ENCODE assay signal across 29 mouse cellular contexts in the genomic region with DNA sequence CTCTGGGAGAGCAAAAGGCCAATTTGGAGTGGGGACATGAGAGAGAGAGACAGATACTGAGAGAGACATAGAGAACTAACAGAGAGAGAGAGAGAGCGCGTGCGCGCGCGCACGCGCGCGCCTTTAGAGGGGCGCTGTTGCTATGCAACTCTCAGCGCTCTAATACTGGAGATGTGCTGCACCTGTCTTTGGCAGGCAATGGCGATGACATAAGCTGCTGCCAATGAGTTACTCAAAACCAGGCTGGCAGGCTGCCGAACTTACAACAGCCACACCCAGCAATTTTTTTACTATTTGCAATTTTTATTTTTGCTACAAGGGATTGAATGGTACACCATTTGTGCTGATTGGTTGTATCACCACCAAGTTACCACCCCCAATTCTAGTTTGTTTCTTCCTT. TPM values are rescaled to one million over a fixed set of nuclear protein-coding genes. Genes with fewer than 3 reads are reported as not detected.
DNase-seq lines count a peak whose midpoint lies in the region; ATAC-seq and TF ChIP-seq lines count a peak whose summit lies in the region.
"Had no signal": no experiment of that assay in that cellular context is flagged by ENCODE, and none has a peak within 500 bp of the region (broad histone marks: within the 10 kb centered on the region; RNA-seq: fewer than 3 reads in every experiment).

No protein-coding gene starts in this region.

- no peaks in the 10 kb centered on the region for H3K9me3 ChIP-seq in hindbrain, postnatal 0 days (ENCODE audit: low read length)
- H3K9me3 ChIP-seq in hindbrain, embryonic 10.5 days, result 0 out of 2 replicates have a peak, but pooled peaks cover 5% of the 10 kb centered on the region
- no peaks in the 10 kb centered on the region for H3K9me3 ChIP-seq in stomach, postnatal 0 days (ENCODE audit: control insufficient read depth, low read length)
- H3K9me3 ChIP-seq: hindbrain, embryonic 12.5 days; kidney, embryonic 15.5 days; midbrain, embryonic 10.5 days; neural tube, embryonic 12.5 days had no signal

- H3K27ac ChIP-seq in hindbrain, postnatal 0 days, result no peak overlapping the region
- H3K27ac ChIP-seq in hindbrain, embryonic 10.5 days, result no peak overlapping the region
- H3K27ac ChIP-seq in stomach, postnatal 0 days (replicated peaks), result no peak overlapping the region
- H3K27ac ChIP-seq: forebrain, embryonic 10.5 days; hindbrain, embryonic 12.5 days; kidney, embryonic 15.5 days; macrophage; midbrain, embryonic 10.5 days; neural tube, embryonic 12.5 days had no signal

- no peak overlapping the region for H3K4me2 ChIP-seq in hindbrain, postnatal 0 days (ENCODE audit: low read depth, low read length)
- H3K4me2 ChIP-seq in stomach, postnatal 0 days (replicated peaks; ENCODE audit: low read depth), result no peak overlapping the region
- H3K4me2 ChIP-seq: heart, embryonic 12.5 days; hindbrain, embryonic 12.5 days; kidney, embryonic 15.5 days; liver, embryonic 11.5 days; neural tube, embryonic 12.5 days had no signal

- no peak overlapping the region for H3K4me3 ChIP-seq in hindbrain, postnatal 0 days (ENCODE audit: low read length)
- no peak overlapping the region for H3K4me3 ChIP-seq in hindbrain, embryonic 10.5 days
- H3K4me3 ChIP-seq in stomach, postnatal 0 days (ENCODE audit: low read depth, low read length), result no peak overlapping the region
- H3K4me3 ChIP-seq: forebrain, embryonic 10.5 days; heart, embryonic 12.5 days; hindbrain, embryonic 12.5 days; kidney, embryonic 15.5 days; midbrain, embryonic 10.5 days; neural tube, embryonic 12.5 days had no signal

- no peak overlapping the region for H3K9ac ChIP-seq in hindbrain, postnatal 0 days (replicated peaks; ENCODE audit: low read length)
- H3K9ac ChIP-seq in stomach, postnatal 0 days (ENCODE audit: low read length), result no peak overlapping the region
- H3K9ac ChIP-seq: heart, embryonic 12.5 days; hindbrain, embryonic 12.5 days; kidney, embryonic 15.5 days; liver, postnatal 0 days; neural tube, embryonic 12.5 days had no signal

- no peak for ATAC-seq in hindbrain, postnatal 0 days
- ATAC-seq in stomach, postnatal 0 days (ENCODE audit: low FRiP score, low TSS enrichment), result no peak
- ATAC-seq: activated CD4-positive, CD25-positive, alpha-beta regulatory T cell, adult 4 months; liver, postnatal 0 days; lung, postnatal 0 days had no signal

- no peak for TF ChIP-seq EP300 in stomach, postnatal 0 days (optimal IDR thresholded peaks at IDR 0.05)

- no peak for TF ChIP-seq CTCF in hindbrain, postnatal 0 days (IDR thresholded peaks at IDR 0.05; ENCODE audit: low read depth)
- no peak for TF ChIP-seq CTCF in brain, embryonic 14.5 days (IDR thresholded peaks at IDR 0.05; ENCODE audit: borderline replicate concordance, extremely low read depth, insufficient read depth, insufficient read length)
- no peak for TF ChIP-seq CTCF in stomach, postnatal 0 days (IDR thresholded peaks at IDR 0.05; ENCODE audit: low read depth)

- no peaks in the 10 kb centered on the region for H3K36me3 ChIP-seq in hindbrain, postnatal 0 days (ENCODE audit: insufficient read depth, low read length)
- no peaks in the 10 kb centered on the region for H3K36me3 ChIP-seq in hindbrain, embryonic 10.5 days
- no peaks in the 10 kb centered on the region for H3K36me3 ChIP-seq in stomach, postnatal 0 days (ENCODE audit: control insufficient read depth, insufficient read depth, low read length)
- H3K36me3 ChIP-seq: forebrain, embryonic 10.5 days; heart, embryonic 12.5 days; hindbrain, embryonic 12.5 days; kidney, embryonic 15.5 days; midbrain, embryonic 10.5 days; neural tube, embryonic 12.5 days had no signal

- peak; percentile 42 for DNase-seq in hindbrain, postnatal 0 days (ENCODE audit: low spot score)
- no peak for DNase-seq in hindbrain, embryonic 10.5 days (ENCODE audit: low spot score)
- peak; percentile 24 for DNase-seq in retina, postnatal 1 day
- no peak for DNase-seq in retina, embryonic 14.5 days (ENCODE audit: low spot score)
- peak; percentile 63 for DNase-seq in brain, embryonic 14.5 days (ENCODE audit: low read depth)
- DNase-seq in stomach, postnatal 0 days (ENCODE audit: low spot score), result peak; percentile 53
- DNase-seq in adrenal gland, postnatal 36 days, result no peak
- DNase-seq: adrenal gland, postnatal 10 days; cerebellum, adult 11 months; cerebellum, adult 9-11 months; heart, adult 18-20 months; heart, postnatal 14 days; kidney, adult 11 months; kidney, postnatal 36 days; liver, postnatal 0 days; thymus, postnatal 25 days had no signal

- TF ChIP-seq POLR2A in brain, embryonic 14.5 days (IDR thresholded peaks at IDR 0.05; ENCODE audit: borderline replicate concordance, extremely low read depth, insufficient read depth, insufficient read length, poor library complexity, severe bottlenecking), result no peak

- no peaks in the 10 kb centered on the region for H3K4me1 ChIP-seq in hindbrain, postnatal 0 days (ENCODE audit: insufficient read depth, low read length)
- peaks cover 24% of the 10 kb centered on the region for H3K4me1 ChIP-seq in hindbrain, embryonic 10.5 days (replicated peaks)
- peaks cover 2% of the 10 kb centered on the region; the same call in 1 of the 2 replicates for H3K4me1 ChIP-seq in stomach, postnatal 0 days (replicated peaks; ENCODE audit: control insufficient read depth, insufficient read depth)
- H3K4me1 ChIP-seq: hindbrain, embryonic 12.5 days had no signal

- 67% methylated on average over 14 of the region's 14 CpGs for WGBS in hindbrain, postnatal 0 days
- WGBS in hindbrain, embryonic 10.5 days, result 74% methylated on average over 14 of the region's 14 CpGs
- WGBS in stomach, postnatal 0 days, result 60% methylated on average over 14 of the region's 14 CpGs

- H3K27me3 ChIP-seq in hindbrain, postnatal 0 days (ENCODE audit: insufficient read depth, low read length), result no peaks in the 10 kb centered on the region
- peaks cover 5% of the 10 kb centered on the region; the same call in 1 of the 2 replicates for H3K27me3 ChIP-seq in hindbrain, embryonic 10.5 days (ENCODE audit: insufficient read depth, poor library complexity, severe bottlenecking)
- H3K27me3 ChIP-seq in stomach, postnatal 0 days (ENCODE audit: control insufficient read depth, insufficient read depth, low read length), result no peaks in the 10 kb centered on the region
- H3K27me3 ChIP-seq: heart, embryonic 12.5 days; kidney, embryonic 15.5 days; neural tube, embryonic 12.5 days had no signal

RNA-seq across cellular contexts. Expression of gene Fut2, which starts 1.6 kb away (rescaled TPM):
- 0.32 TPM in 1 of 2 replicates, not detected in the other for total RNA-seq in hindbrain, postnatal 0 days (2014; rRNA removed)
- polyA plus RNA-seq in hindbrain, postnatal 0 days (2015; fragmentation: Nextera tagmentation; extraction: Ambion mirVana), result 0.15 and 0.67 TPM in 2 replicates
- 0.12 and 0.21 TPM in 2 replicates for polyA plus RNA-seq in hindbrain, embryonic 10.5 days (2016; fragmentation: Nextera tagmentation; extraction: Ambion mirVana)
- polyA plus RNA-seq in brain, embryonic 14.5 days (2012; rRNA removed), result 0.10 and 0.16 TPM in 2 replicates
- polyA plus RNA-seq in stomach, postnatal 0 days (2015; fragmentation: Nextera tagmentation; extraction: Ambion mirVana), result 35.1 and 36.1 TPM in 2 replicates
- under 1 TPM in 1 of 2 experiments, not detected in 1; 0.17 TPM for total RNA-seq in adrenal gland, postnatal 36 days (2021)
- total RNA-seq: adrenal gland, postnatal 10 days; common myeloid progenitor, adult 5-6 weeks; MEL had no signal
- polyA plus RNA-seq: activated CD4-positive, CD25-positive, alpha-beta regulatory T cell, adult 4 months; liver, postnatal 0 days; macrophage; spleen, adult 2 months had no signal

RNA-seq across cellular contexts. Expression of gene Ntn5, which starts 16.1 kb away (rescaled TPM):
- total RNA-seq in hindbrain, postnatal 0 days (2014; rRNA removed), result 0.94 TPM in 1 of 2 replicates, not detected in the other
- polyA plus RNA-seq in hindbrain, postnatal 0 days (2015; fragmentation: Nextera tagmentation; extraction: Ambion mirVana), result 0.68 and 0.80 TPM in 2 replicates
- polyA plus RNA-seq in hindbrain, embryonic 10.5 days (2016; fragmentation: Nextera tagmentation; extraction: Ambion mirVana), result 0.39 and 0.98 TPM in 2 replicates
- 0.64 and 2.1 TPM in 2 replicates for polyA plus RNA-seq in brain, embryonic 14.5 days (2012; rRNA removed)
- polyA plus RNA-seq in stomach, postnatal 0 days (2015; fragmentation: Nextera tagmentation; extraction: Ambion mirVana), result 0.41 and 0.45 TPM in 2 replicates
- total RNA-seq in adrenal gland, postnatal 36 days (2021), result under 1 TPM; 0.23 to 0.83 TPM
- total RNA-seq: common myeloid progenitor, adult 5-6 weeks; heart, adult 18-20 months; MEL had no signal
- polyA plus RNA-seq: activated CD4-positive, CD25-positive, alpha-beta regulatory T cell, adult 4 months; heart, embryonic 12.5 days; liver, postnatal 0 days; macrophage had no signal

RNA-seq across cellular contexts. Expression of gene Sec1, which starts 26.4 kb away (rescaled TPM):
- total RNA-seq in hindbrain, postnatal 0 days (2014; rRNA removed), result 0.68 and 0.79 TPM in 2 replicates
- 0.35 and 0.48 TPM in 2 replicates for polyA plus RNA-seq in hindbrain, postnatal 0 days (2015; fragmentation: Nextera tagmentation; extraction: Ambion mirVana)
- 0.62 and 0.77 TPM in 2 replicates for polyA plus RNA-seq in hindbrain, embryonic 10.5 days (2016; fragmentation: Nextera tagmentation; extraction: Ambion mirVana)
- 0.66 and 1.1 TPM in 2 replicates for polyA plus RNA-seq in brain, embryonic 14.5 days (2012; rRNA removed)
- polyA plus RNA-seq in stomach, postnatal 0 days (2015; fragmentation: Nextera tagmentation; extraction: Ambion mirVana), result 0.53 and 0.56 TPM in 2 replicates
- total RNA-seq in adrenal gland, postnatal 36 days (2021), result under 1 TPM; 0.23 to 0.99 TPM
- total RNA-seq: common myeloid progenitor, adult 5-6 weeks; MEL had no signal
- polyA plus RNA-seq: activated CD4-positive, CD25-positive, alpha-beta regulatory T cell, adult 4 months; macrophage had no signal

RNA-seq across cellular contexts. Expression of gene Mamstr, which starts 28.0 kb away (rescaled TPM):
- total RNA-seq in hindbrain, postnatal 0 days (2014; rRNA removed), result 3.3 and 3.6 TPM in 2 replicates
- polyA plus RNA-seq in hindbrain, postnatal 0 days (2015; fragmentation: Nextera tagmentation; extraction: Ambion mirVana), result 2.9 and 3.9 TPM in 2 replicates
- polyA plus RNA-seq in hindbrain, embryonic 10.5 days (2016; fragmentation: Nextera tagmentation; extraction: Ambion mirVana), result 2.6 and 2.9 TPM in 2 replicates
- polyA plus RNA-seq in brain, embryonic 14.5 days (2012; rRNA removed), result 3.2 and 4.0 TPM in 2 replicates
- polyA plus RNA-seq in stomach, postnatal 0 days (2015; fragmentation: Nextera tagmentation; extraction: Ambion mirVana), result 4.6 and 5.5 TPM in 2 replicates
- total RNA-seq in adrenal gland, postnatal 36 days (2021), result 10 to 100 TPM in 1 of 2 experiments, 1 to 10 TPM in 1; 3.0 to 11.0 TPM
- total RNA-seq: MEL had no signal
- polyA plus RNA-seq: activated CD4-positive, CD25-positive, alpha-beta regulatory T cell, adult 4 months; macrophage had no signal

RNA-seq across cellular contexts. Expression of gene Car11, which starts 31.9 kb away (rescaled TPM):
- total RNA-seq in hindbrain, postnatal 0 days (2014; rRNA removed), result 89.4 and 91.0 TPM in 2 replicates
- polyA plus RNA-seq in hindbrain, postnatal 0 days (2015; fragmentation: Nextera tagmentation; extraction: Ambion mirVana), result 76.9 and 78.2 TPM in 2 replicates
- polyA plus RNA-seq in hindbrain, embryonic 10.5 days (2016; fragmentation: Nextera tagmentation; extraction: Ambion mirVana), result 8.3 and 13.0 TPM in 2 replicates
- polyA plus RNA-seq in brain, embryonic 14.5 days (2012; rRNA removed), result 81.4 and 108 TPM in 2 replicates
- polyA plus RNA-seq in stomach, postnatal 0 days (2015; fragmentation: Nextera tagmentation; extraction: Ambion mirVana), result 2.7 and 4.4 TPM in 2 replicates
- total RNA-seq in adrenal gland, postnatal 36 days (2021), result 10 to 100 TPM in 1 of 2 experiments, 1 to 10 TPM in 1; 8.6 to 10.2 TPM
- total RNA-seq: common myeloid progenitor, adult 5-6 weeks had no signal

Comparison
In these comparisons a context has a peak if more than half of its experiments do, and no peak if none do; other contexts are left out.
1. DNase-seq: peak in hindbrain, postnatal 0 days (single experiment), retina, postnatal 1 day (single experiment), brain, embryonic 14.5 days (single experiment) and stomach, postnatal 0 days (single experiment); none in hindbrain, embryonic 10.5 days (single experiment), retina, embryonic 14.5 days (single experiment) and adrenal gland, postnatal 36 days (0 of 2).
2. RNA of gene Fut2, which starts 1.6 kb away (polyA plus RNA-seq): 35.1 to 36.1 TPM in stomach, postnatal 0 days; 0.12 to 0.21 TPM in hindbrain, embryonic 10.5 days, 0.15 to 0.67 TPM in hindbrain, postnatal 0 days and 0.10 to 0.16 TPM in brain, embryonic 14.5 days; every median in the first group is over 10 times any median in the second.